Mouse (Mus musculus) midbrain, embryonic 14.5 days (tissue): Measurements from ENCODE around the gene Doc2g. TPM values are rescaled to one million over a fixed set of nuclear protein-coding genes. Genes with fewer than 3 reads are reported as not detected.

Source experiments
- ATAC-seq: fragments of 200-750 bp; cut with Nextera tagmentation; 2 replicates; pipeline ENCODE4 v1.8.0; 2017; ENCODE audit warnings: moderate number of reproducible peaks, moderate library complexity; ENCODE audit not compliant: low FRiP score, low TSS enrichment
- DNase-seq: peaks from one replicate; pipeline ENCODE4 v3.0.0-alpha.2; 2015
- H3K27ac ChIP-seq: fragments of 300-500 bp; sonication (generic); replicated peaks from 2 replicates; pipeline ENCODE4 v1.5.1; 2014; ENCODE audit warnings: mild to moderate bottlenecking, low read depth, low read length, moderate library complexity
- H3K27me3 ChIP-seq: fragments of 300-500 bp; sonication (generic); 2 replicates; pipeline ENCODE4 v1.6.1; 2014; ENCODE audit warnings: low read length, control low read depth, mixed read lengths; ENCODE audit not compliant: control insufficient read depth, insufficient read depth
- H3K36me3 ChIP-seq: fragments of 300-500 bp; sonication (generic); 2 replicates; pipeline ENCODE4 v1.6.1; 2014; ENCODE audit warnings: low read length, control low read depth; ENCODE audit not compliant: control insufficient read depth, insufficient read depth
- H3K4me1 ChIP-seq: fragments of 300-500 bp; sonication (generic); 2 replicates; pipeline ENCODE4 v1.6.1; 2014; ENCODE audit warnings: mild to moderate bottlenecking, antibody characterized with exemption, low read length, control low read depth; ENCODE audit not compliant: control insufficient read depth, insufficient read depth
- H3K4me2 ChIP-seq: fragments of 300-500 bp; sonication (generic); 2 replicates; pipeline ENCODE4 v1.6.1; 2014; ENCODE audit warnings: mild to moderate bottlenecking, low read length, moderate library complexity
- H3K4me3 ChIP-seq: fragments of 300-500 bp; sonication (generic); replicated peaks from 2 replicates; pipeline ENCODE4 v1.5.1; 2014; ENCODE audit warnings: low read depth, low read length
- H3K9ac ChIP-seq: fragments of 300-500 bp; sonication (generic); replicated peaks from 2 replicates; pipeline ENCODE4 v1.6.1; 2014; ENCODE audit warnings: mild to moderate bottlenecking, low read length, moderate library complexity
- H3K9me3 ChIP-seq: fragments of 300-500 bp; sonication (generic); 2 replicates; pipeline ENCODE4 v1.6.1; 2016; ENCODE audit warnings: low read length, control low read depth, mixed read lengths; ENCODE audit not compliant: control insufficient read depth
- WGBS: fragments of 180-500 bp; shearing (Covaris S2); extraction: QIAGEN DNeasy Blood & Tissue Kit; methylation state at CpG from one replicate; pipeline ENCODE4 v1.1.7; 2014; 5-methylcytosine and 5-hydroxymethylcytosine counted together
- polyA plus RNA-seq: library from polyadenylated mRNA; unstranded; fragments of >200 nt; fragmentation: Nextera tagmentation; extraction: Ambion mirVana; gene quantifications from 2 replicates; pipeline ENCODE4 v1.2.1, GENCODE M21; 2014

Gene Doc2g
- polyA plus RNA-seq, 1 experiment from 2014 or later: 5.7 TPM

DNA sequence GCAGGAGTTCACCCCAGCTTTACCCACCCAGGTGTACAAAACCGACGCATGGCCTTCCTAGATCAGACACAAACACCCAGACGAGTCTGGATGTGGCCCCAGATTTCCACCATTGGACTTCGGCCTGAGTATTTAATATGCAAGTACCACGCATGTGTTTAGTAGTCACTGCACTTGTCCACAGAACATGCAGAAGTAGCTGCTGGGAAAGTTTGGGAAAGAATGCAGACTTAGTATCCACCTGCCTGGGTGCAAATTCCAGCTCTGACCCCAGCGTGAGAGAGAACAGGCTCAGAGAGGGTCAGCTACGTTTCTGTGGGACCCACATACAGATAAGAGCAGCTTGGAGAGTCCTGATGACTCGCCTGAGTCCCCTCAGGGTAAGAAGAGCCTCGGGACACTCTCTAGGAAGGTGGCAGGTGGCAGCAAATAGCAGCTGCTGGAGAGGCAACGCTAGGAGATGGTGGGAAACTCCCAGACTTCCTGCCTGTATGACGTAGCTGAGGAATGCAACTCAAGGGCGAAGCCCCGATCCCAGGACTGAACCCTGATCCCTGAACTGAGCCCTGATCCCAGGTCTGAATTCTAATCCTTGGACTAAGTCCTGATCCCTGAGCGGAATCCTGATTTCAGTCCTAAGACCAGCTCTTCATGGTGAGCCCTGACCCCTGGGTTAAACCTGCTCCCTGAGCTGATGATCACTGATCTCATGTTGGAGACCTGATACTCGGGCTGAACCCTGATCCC, 53.0 kb downstream of the Doc2g start:
- Histone ChIP-seq H3K27me3 (no peaks in the 10 kb centered on the region), H3K9me3 (no peaks in the 10 kb centered on the region), H3K36me3 (no peaks in the 10 kb centered on the region), H3K27ac (no peak overlapping the region), H3K4me3 (no peak overlapping the region), H3K4me1 (no peaks in the 10 kb centered on the region), H3K9ac (no peak overlapping the region), H3K4me2 (no peak overlapping the region)
- no peak for ATAC-seq
- no peak for DNase-seq
- 64% methylated on average over 15 of the region's 15 CpGs for WGBS

Other genes starting within 250 kb of the Doc2g start
- gene Kmt5b, start 235.9 kb upstream of the Doc2g start, polyA plus RNA-seq: 55.6 and 74.0 TPM in 2 replicates
- 50.2 and 51.8 TPM in 2 replicates for gene Chka, start 151.5 kb upstream of the Doc2g start, polyA plus RNA-seq
- gene Tcirg1, start 96.2 kb upstream of the Doc2g start, polyA plus RNA-seq: 7.4 and 11.0 TPM in 2 replicates
- gene Ndufs8, start 90.5 kb upstream of the Doc2g start, polyA plus RNA-seq: 261 and 304 TPM in 2 replicates
- gene Aldh3b1, start 73.5 kb upstream of the Doc2g start, polyA plus RNA-seq: 0.84 and 1.1 TPM in 2 replicates
- 3.7 and 13.4 TPM in 2 replicates for gene Unc93b1, start 68.1 kb upstream of the Doc2g start, polyA plus RNA-seq
- not detected in 2 replicates for gene Aldh3b3, start 44.7 kb upstream of the Doc2g start, polyA plus RNA-seq
- gene Aldh3b2, start 31.0 kb upstream of the Doc2g start, polyA plus RNA-seq: 0.16 and 0.32 TPM in 2 replicates
- 0.96 and 2.2 TPM in 2 replicates for gene Acy3, start 16.7 kb upstream of the Doc2g start, polyA plus RNA-seq
- gene Tbx10, start 10.6 kb upstream of the Doc2g start, polyA plus RNA-seq: not detected in 2 replicates
- 26.8 and 30.3 TPM in 2 replicates for gene Nudt8, start 2.7 kb upstream of the Doc2g start, polyA plus RNA-seq
- gene Gm49405, start 2.7 kb upstream of the Doc2g start, polyA plus RNA-seq: 3.3 and 3.9 TPM in 2 replicates
- 223 and 231 TPM in 2 replicates for gene Ndufv1, start 9.5 kb downstream of the Doc2g start, polyA plus RNA-seq
- 397 and 514 TPM in 2 replicates for gene Gstp1, start 34.7 kb downstream of the Doc2g start, polyA plus RNA-seq
- 1.9 TPM in 1 of 2 replicates, not detected in the other for gene Gstp2, start 42.7 kb downstream of the Doc2g start, polyA plus RNA-seq
- gene Gstp3, start 56.3 kb downstream of the Doc2g start, polyA plus RNA-seq: not detected in 2 replicates
- gene Cabp2, start 78.3 kb downstream of the Doc2g start, polyA plus RNA-seq: not detected in 2 replicates
- gene Cdk2ap2, start 93.9 kb downstream of the Doc2g start, polyA plus RNA-seq: 83.4 and 87.0 TPM in 2 replicates
- gene Pitpnm1, start 96.7 kb downstream of the Doc2g start, polyA plus RNA-seq: 72.8 and 89.0 TPM in 2 replicates
- 84.3 and 98.0 TPM in 2 replicates for gene Aip, start 122.5 kb downstream of the Doc2g start, polyA plus RNA-seq
- gene Gpr152, start 136.5 kb downstream of the Doc2g start, polyA plus RNA-seq: not detected in 2 replicates
- gene Cabp4, start 140.7 kb downstream of the Doc2g start, polyA plus RNA-seq: 0.14 and 0.15 TPM in 2 replicates
- gene Coro1b, start 145.3 kb downstream of the Doc2g start, polyA plus RNA-seq: 105 and 117 TPM in 2 replicates
- 0.55 and 0.64 TPM in 2 replicates for gene Ptprcap, start 150.3 kb downstream of the Doc2g start, polyA plus RNA-seq
- gene Rps6kb2, start 160.0 kb downstream of the Doc2g start, polyA plus RNA-seq: 37.3 and 42.2 TPM in 2 replicates
- 3.9 and 6.0 TPM in 2 replicates for gene Carns1, start 172.2 kb downstream of the Doc2g start, polyA plus RNA-seq
- gene Tbc1d10c, start 188.0 kb downstream of the Doc2g start, polyA plus RNA-seq: 0.54 and 0.94 TPM in 2 replicates
- gene Ppp1ca, start 188.8 kb downstream of the Doc2g start, polyA plus RNA-seq: 591 and 597 TPM in 2 replicates
- gene Rad9a, start 198.3 kb downstream of the Doc2g start, polyA plus RNA-seq: 20.3 and 22.7 TPM in 2 replicates
- 0.08 and 0.46 TPM in 2 replicates for gene Clcf1, start 210.9 kb downstream of the Doc2g start, polyA plus RNA-seq
- not detected in 2 replicates for gene AC109138.7, start 211.0 kb downstream of the Doc2g start, polyA plus RNA-seq
- gene Pold4, start 228.6 kb downstream of the Doc2g start, polyA plus RNA-seq: 18.5 and 19.1 TPM in 2 replicates